Mouse (Mus musculus): ENCODE results near the gene Lrrc66. TPM values are rescaled to one million over a fixed set of nuclear protein-coding genes. Genes with fewer than 3 reads are reported as not detected.

The Lrrc66 gene
- polyA plus RNA-seq, 1 experiment from 2014 or later: not detected

- ATAC-seq (ENCODE audit: low FRiP score, low read depth): no peak
- H3K4me1 ChIP-seq: peaks cover 8% of the 10 kb centered on the region; the same call in 1 of the 2 replicates
- H3K36me3 ChIP-seq: no peaks in the 10 kb centered on the region
- H3K27me3 ChIP-seq: no peaks in the 10 kb centered on the region
- H3K4me2 ChIP-seq (replicated peaks): no peak overlapping the region
- no peaks in the 10 kb centered on the region for H3K9me3 ChIP-seq
- no peak overlapping the region for H3K9ac ChIP-seq
- no peak overlapping the region for H3K27ac ChIP-seq
- WGBS: 73% methylated on average over 7 of the region's 7 CpGs
- no peak overlapping the region for H3K4me3 ChIP-seq
These were observed 55.6 kb downstream of the Lrrc66 start for GRCm38 (mm10) chr5:73576708-73577107.

DNA sequence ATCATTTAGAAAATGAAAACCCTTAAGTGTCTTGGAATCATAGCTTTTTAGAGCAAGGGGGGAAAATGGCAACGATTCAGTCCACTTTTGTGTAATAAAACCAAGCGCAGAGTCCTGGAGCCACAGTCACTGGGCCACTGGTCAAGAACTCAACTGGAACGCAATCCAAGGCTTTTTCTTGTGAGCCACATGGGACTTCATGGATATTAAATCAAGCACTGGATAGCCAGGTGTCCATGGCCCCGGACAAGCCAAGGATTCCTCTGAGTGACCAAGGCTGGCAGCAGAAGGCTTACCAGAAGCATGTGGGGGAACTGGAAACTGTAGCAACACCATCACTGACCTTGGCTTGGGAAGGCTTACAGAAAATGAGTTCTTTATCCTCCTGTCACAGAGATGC lies 57.7 kb downstream of the Lrrc66 start:
- Histone ChIP-seq H3K9ac (no peak overlapping the region), H3K27me3 (no peaks in the 10 kb centered on the region), H3K4me2 (replicated peaks) (no peak overlapping the region), H3K9me3 (no peaks in the 10 kb centered on the region), H3K4me3 (no peak overlapping the region), H3K27ac (no peak overlapping the region), H3K36me3 (no peaks in the 10 kb centered on the region), H3K4me1 (peaks cover 8% of the 10 kb centered on the region; the same call in 1 of the 2 replicates)
- 77% methylated on average over 4 of the region's 4 CpGs for WGBS
- no peak for ATAC-seq (ENCODE audit: low FRiP score, low read depth)

DNA sequence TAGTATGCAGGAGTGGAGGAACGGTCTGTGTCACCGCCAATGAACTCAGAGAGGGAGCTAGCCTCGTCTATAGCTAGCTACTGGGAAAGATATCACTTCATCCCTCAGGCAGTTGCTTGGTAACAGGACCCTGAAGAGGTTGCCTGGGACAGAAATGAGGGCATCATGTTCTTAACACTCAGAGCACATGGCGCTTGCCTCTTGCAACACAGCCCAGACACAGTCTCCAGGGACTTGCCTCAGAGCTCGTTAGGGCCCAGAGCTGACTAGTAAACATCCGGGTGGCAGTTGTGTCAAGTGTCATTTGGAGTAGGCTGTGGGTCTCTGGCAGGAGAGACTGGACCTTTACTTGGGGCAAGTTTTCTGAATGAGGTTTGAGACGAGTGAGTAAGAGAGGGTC lies 58.5 kb downstream of the Lrrc66 start:
- 56% methylated on average over 7 of the region's 7 CpGs for WGBS
- H3K4me1 ChIP-seq: peaks cover 8% of the 10 kb centered on the region; the same call in 1 of the 2 replicates

DNA sequence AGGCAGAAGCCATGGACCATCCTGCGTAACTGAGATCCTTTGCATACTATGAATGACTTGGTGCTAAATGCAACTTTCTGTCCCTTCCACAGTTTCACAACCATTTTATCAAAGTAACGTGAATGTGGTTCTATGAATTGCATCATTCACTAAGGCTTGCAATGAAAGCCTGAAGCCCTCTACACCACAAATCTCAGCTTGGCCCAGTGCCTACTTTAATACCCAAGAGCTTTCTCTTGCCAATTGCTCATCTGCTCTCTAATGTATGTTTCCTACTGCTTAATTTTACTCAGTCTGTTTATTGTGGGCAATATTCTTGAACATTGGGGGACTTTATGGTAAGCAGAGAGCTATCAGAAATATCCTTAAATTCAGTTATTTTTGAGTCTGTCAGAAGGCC lies 59.5 kb downstream of the Lrrc66 start:
- H3K4me3 ChIP-seq: no peak overlapping the region
- no peak overlapping the region for H3K4me2 ChIP-seq (replicated peaks)
- H3K9me3 ChIP-seq: no peaks in the 10 kb centered on the region
- ATAC-seq (ENCODE audit: low FRiP score, low read depth): no peak
- peaks cover 8% of the 10 kb centered on the region; the same call in 1 of the 2 replicates for H3K4me1 ChIP-seq
- no peak overlapping the region for H3K9ac ChIP-seq
- WGBS: 94% methylated on average over 2 of the region's 2 CpGs
- no peaks in the 10 kb centered on the region for H3K36me3 ChIP-seq
- H3K27me3 ChIP-seq: no peaks in the 10 kb centered on the region
- H3K27ac ChIP-seq: no peak overlapping the region

More for the DNA sequence above, 58.5 kb downstream of the Lrrc66 start:
- Histone ChIP-seq H3K27ac (no peak overlapping the region), H3K36me3 (no peaks in the 10 kb centered on the region), H3K9me3 (no peaks in the 10 kb centered on the region), H3K9ac (no peak overlapping the region), H3K4me3 (no peak overlapping the region), H3K27me3 (no peaks in the 10 kb centered on the region), H3K4me2 (replicated peaks) (no peak overlapping the region)
- no peak for ATAC-seq (ENCODE audit: low FRiP score, low read depth)

- WGBS: 91% methylated on average over 6 of the region's 6 CpGs
These were observed 60.8 kb downstream of the Lrrc66 start for GRCm38 (mm10) chr5:73571395-73572156.

DNA sequence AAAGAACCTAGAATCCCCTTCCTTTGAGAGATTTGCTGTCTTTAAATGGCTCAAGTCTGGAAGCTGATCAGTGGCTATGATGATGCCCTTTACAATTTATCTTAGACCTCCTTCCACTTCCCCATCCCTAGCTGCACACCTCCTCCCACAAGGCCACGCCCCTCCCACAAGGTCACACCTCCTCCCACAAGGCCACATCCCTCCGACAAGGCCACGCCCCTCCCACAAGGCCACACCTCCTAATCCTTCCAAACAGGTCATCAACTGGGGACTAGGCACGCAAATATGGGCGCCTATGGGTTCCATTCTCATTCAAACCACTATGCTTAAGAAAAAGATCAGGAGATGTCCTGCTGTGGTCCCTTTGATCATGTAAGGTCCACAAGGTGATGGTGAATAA lies 63.1 kb downstream of the Lrrc66 start:
- no peak for ATAC-seq (ENCODE audit: low FRiP score, low read depth)
- no peaks in the 10 kb centered on the region for H3K27me3 ChIP-seq
- no peak overlapping the region for H3K9ac ChIP-seq
- no peaks in the 10 kb centered on the region for H3K9me3 ChIP-seq
- H3K4me2 ChIP-seq (replicated peaks): no peak overlapping the region
- no peak overlapping the region for H3K27ac ChIP-seq
- no peak overlapping the region for H3K4me3 ChIP-seq
- H3K4me1 ChIP-seq: no peaks in the 10 kb centered on the region
- no peaks in the 10 kb centered on the region for H3K36me3 ChIP-seq
- WGBS: 80% methylated on average over 5 of the region's 5 CpGs

More at GRCm38 (mm10) chr5:73571395-73572156, 60.8 kb downstream of the Lrrc66 start:
- no peak overlapping the region for H3K9ac ChIP-seq
- no peaks in the 10 kb centered on the region for H3K36me3 ChIP-seq
- H3K27ac ChIP-seq: no peak overlapping the region
- H3K4me2 ChIP-seq (replicated peaks): no peak overlapping the region
- peaks cover 8% of the 10 kb centered on the region; the same call in 1 of the 2 replicates for H3K4me1 ChIP-seq
- H3K9me3 ChIP-seq: no peaks in the 10 kb centered on the region
- no peak for ATAC-seq (ENCODE audit: low FRiP score, low read depth)
- no peaks in the 10 kb centered on the region for H3K27me3 ChIP-seq
- H3K4me3 ChIP-seq: no peak overlapping the region

GRCm38 (mm10) chr5:73566892-73567291 lies 65.4 kb downstream of the Lrrc66 start:
- peaks cover 2% of the 10 kb centered on the region for H3K36me3 ChIP-seq
- H3K9me3 ChIP-seq: no peaks in the 10 kb centered on the region
- H3K4me1 ChIP-seq: no peaks in the 10 kb centered on the region
- no peaks in the 10 kb centered on the region for H3K27me3 ChIP-seq
- H3K4me3 ChIP-seq: no peak overlapping the region
- H3K27ac ChIP-seq: no peak overlapping the region
- 75% methylated on average over 4 of the region's 4 CpGs for WGBS
- no peak overlapping the region for H3K4me2 ChIP-seq (replicated peaks)
- no peak overlapping the region for H3K9ac ChIP-seq
- no peak for ATAC-seq (ENCODE audit: low FRiP score, low read depth)

- no peak overlapping the region for H3K4me2 ChIP-seq (replicated peaks)
- no peaks in the 10 kb centered on the region for H3K27me3 ChIP-seq
- WGBS: 73% methylated on average over 5 of the region's 5 CpGs
- H3K27ac ChIP-seq: no peak overlapping the region
- no peak overlapping the region for H3K9ac ChIP-seq
- no peaks in the 10 kb centered on the region for H3K4me1 ChIP-seq
- ATAC-seq (ENCODE audit: low FRiP score, low read depth): no peak
- no peaks in the 10 kb centered on the region for H3K9me3 ChIP-seq
- H3K36me3 ChIP-seq: peaks cover 9% of the 10 kb centered on the region
- no peak overlapping the region for H3K4me3 ChIP-seq
These were observed 66.2 kb downstream of the Lrrc66 start for GRCm38 (mm10) chr5:73566119-73566518.

DNA sequence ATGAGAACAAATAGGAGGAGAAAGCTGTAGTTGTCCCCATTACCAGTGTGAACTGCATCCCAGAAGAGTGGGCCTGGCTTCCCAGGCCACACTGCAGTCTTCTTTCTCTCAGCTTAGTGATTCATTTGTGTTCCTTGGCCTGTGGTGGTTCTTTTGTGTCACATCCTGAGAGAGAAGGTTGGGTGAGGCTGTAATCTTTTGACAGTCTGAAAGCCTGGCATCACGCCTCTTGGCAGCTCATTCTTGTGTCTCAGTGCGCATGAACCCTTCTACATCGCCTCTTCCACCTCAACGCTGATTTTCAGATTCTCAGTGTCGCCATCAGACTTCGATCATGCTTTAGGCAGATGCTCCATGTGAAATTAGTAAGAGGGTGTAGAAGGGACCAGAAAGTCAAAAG lies 68.3 kb downstream of the Lrrc66 start:
- no peak for ATAC-seq (ENCODE audit: low FRiP score, low read depth)
- peaks cover 19% of the 10 kb centered on the region for H3K36me3 ChIP-seq

DNA sequence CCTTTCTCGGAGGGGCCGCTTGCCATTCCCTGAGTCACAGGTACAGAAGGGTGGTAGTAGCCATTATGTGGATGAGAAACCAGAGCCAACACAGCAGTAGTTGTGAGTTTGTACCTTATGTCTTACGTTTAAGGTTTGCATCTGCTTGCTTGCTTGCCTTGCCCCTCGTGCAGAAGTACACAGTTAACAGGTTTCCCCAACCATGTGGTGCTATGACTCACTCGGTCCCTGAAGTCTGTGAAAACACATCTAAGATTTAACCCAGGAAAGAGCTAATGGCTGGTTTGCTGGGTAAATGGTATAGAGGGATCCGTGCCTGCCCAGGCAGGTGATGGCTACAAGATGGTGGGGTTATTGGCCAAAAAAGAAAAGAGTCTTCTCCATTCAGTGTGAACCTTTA lies 73.6 kb downstream of the Lrrc66 start:
- Histone ChIP-seq H3K27me3 (no peaks in the 10 kb centered on the region), H3K4me2 (replicated peaks) (no peak overlapping the region), H3K9ac (no peak overlapping the region), H3K27ac (no peak overlapping the region), H3K9me3 (no peaks in the 10 kb centered on the region), H3K4me3 (no peak overlapping the region), H3K36me3 (peaks cover 47% of the 10 kb centered on the region), H3K4me1 (no peaks in the 10 kb centered on the region)
- no peak for ATAC-seq (ENCODE audit: low FRiP score, low read depth)
- 91% methylated on average over 6 of the region's 6 CpGs for WGBS

More for the DNA sequence above, 68.3 kb downstream of the Lrrc66 start:
- Histone ChIP-seq H3K9ac (no peak overlapping the region), H3K4me3 (no peak overlapping the region), H3K4me2 (replicated peaks) (no peak overlapping the region), H3K27me3 (no peaks in the 10 kb centered on the region), H3K4me1 (no peaks in the 10 kb centered on the region), H3K9me3 (no peaks in the 10 kb centered on the region), H3K27ac (no peak overlapping the region)
- WGBS: 95% methylated on average over 6 of the region's 6 CpGs

- Histone ChIP-seq H3K27ac (no peak overlapping the region), H3K4me2 (replicated peaks) (no peak overlapping the region), H3K4me1 (peaks cover 2% of the 10 kb centered on the region), H3K27me3 (no peaks in the 10 kb centered on the region), H3K9me3 (no peaks in the 10 kb centered on the region), H3K36me3 (peaks cover 52% of the 10 kb centered on the region), H3K4me3 (no peak overlapping the region), H3K9ac (no peak overlapping the region)
- ATAC-seq (ENCODE audit: low FRiP score, low read depth): no peak
- WGBS: 86% methylated on average over 12 of the region's 12 CpGs
These were observed 75.4 kb downstream of the Lrrc66 start for GRCm38 (mm10) chr5:73556733-73557425.
